Mouse (Mus musculus) myocyte (in vitro differentiated cells): ENCODE measurements around the gene Map1b.

ENCODE experiments used
- MAX ChIP-seq: IDR thresholded peaks from one replicate; pipeline ENCODE4 v1.6.1; 2011; ENCODE audit warnings: low read depth, mild to moderate bottlenecking, control low read depth
- MYOD1 ChIP-seq, 3 experiments: IDR thresholded peaks; one replicate each; pipeline ENCODE4 v1.6.1; 2011; ENCODE audit warnings: control low read depth in 2 of 3, low read depth in 2 of 3, mild to moderate bottlenecking in 2 of 3, moderate library complexity in 1 of 3; ENCODE audit not compliant: insufficient read length in 2 of 3, control insufficient read depth in 1 of 3
- MYOG ChIP-seq, 3 experiments: IDR thresholded peaks; one replicate each; pipeline ENCODE4 v1.6.1; 2011; ENCODE audit warnings: control low read depth in 2 of 3, low read depth in 2 of 3, mild to moderate bottlenecking in 2 of 3; ENCODE audit not compliant: insufficient read length in 2 of 3, control insufficient read depth in 1 of 3, insufficient read depth in 1 of 3
- POLR2A ChIP-seq: IDR thresholded peaks from one replicate; pipeline ENCODE4 v1.6.1; 2011; ENCODE audit warnings: low read depth, mild to moderate bottlenecking, control low read depth, moderate library complexity; ENCODE audit not compliant: insufficient read length
- POLR2AphosphoS2 ChIP-seq: IDR thresholded peaks from one replicate; pipeline ENCODE4 v1.6.1; 2011; ENCODE audit warnings: low read depth, control low read depth; ENCODE audit not compliant: insufficient read length
- SRF ChIP-seq: IDR thresholded peaks from one replicate; pipeline ENCODE4 v1.6.1; 2011; ENCODE audit warnings: low read depth; ENCODE audit not compliant: control insufficient read depth, insufficient read length
- TCF12 ChIP-seq: IDR thresholded peaks from one replicate; pipeline ENCODE4 v1.6.1; 2011; ENCODE audit warnings: mild to moderate bottlenecking, control low read depth; ENCODE audit not compliant: poor library complexity, insufficient read depth, severe bottlenecking
- USF1 ChIP-seq: IDR thresholded peaks from one replicate; pipeline ENCODE4 v1.6.1; 2011; ENCODE audit warnings: low read depth, mild to moderate bottlenecking, control low read depth, moderate library complexity

DNA sequence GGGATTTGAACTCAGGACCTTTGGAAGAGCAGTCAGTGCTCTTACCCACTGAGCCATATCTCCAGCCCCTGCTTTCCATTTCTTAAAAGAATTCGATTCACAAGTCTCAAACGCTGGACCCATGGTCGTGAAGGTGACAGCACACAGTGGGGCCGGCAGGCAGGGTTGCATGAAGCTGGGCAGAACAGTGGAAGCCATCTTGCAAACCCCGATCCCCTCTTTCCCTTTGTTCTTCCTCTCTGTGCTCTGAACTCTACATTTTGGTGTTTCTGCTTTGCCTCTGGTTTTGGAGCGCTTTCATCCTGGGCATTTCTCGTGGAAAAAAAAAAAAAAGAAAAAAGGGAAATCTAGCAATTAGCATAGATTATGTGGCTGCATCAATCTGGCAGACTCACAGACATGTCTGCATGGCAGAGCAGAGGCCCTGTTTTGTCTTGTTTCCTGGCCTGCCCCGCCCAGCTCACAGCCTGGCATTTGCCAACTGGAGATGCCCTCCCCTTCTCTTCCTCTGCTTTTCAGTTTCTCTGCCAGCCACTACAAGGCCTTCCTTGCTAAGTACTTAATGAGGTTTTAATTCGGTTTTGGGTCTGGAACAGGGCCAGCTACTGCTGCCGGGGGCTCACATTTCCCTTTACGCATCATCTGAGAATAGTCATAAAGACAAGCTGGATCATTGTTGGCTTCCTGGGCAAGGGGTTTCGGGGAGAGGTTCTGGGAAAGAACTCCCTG lies 57.5 kb downstream of the Map1b start:
- TF ChIP-seq POLR2AphosphoS2 = no peak
- TF ChIP-seq USF1 = no peak
- peak; percentile 24 for TF ChIP-seq POLR2A
- TF ChIP-seq MAX = no peak
- TF ChIP-seq MYOG (IDR thresholded peaks at IDR 0.05; ENCODE audit: control insufficient read depth in 1 of 3, insufficient read depth in 1 of 3, insufficient read length in 2 of 3, low read depth in 2 of 3) = peak in 2 of 3 experiments; percentile 6 to 21
- no peak for TF ChIP-seq SRF
- TF ChIP-seq TCF12 = no peak
- peak in 1 of 3 experiments; percentile 22 for TF ChIP-seq MYOD1 (IDR thresholded peaks at IDR 0.05; ENCODE audit: control insufficient read depth in 1 of 3, insufficient read length in 2 of 3, low read depth in 2 of 3)
